Mouse (Mus musculus): ENCODE results near the gene Slc4a8.

DNA sequence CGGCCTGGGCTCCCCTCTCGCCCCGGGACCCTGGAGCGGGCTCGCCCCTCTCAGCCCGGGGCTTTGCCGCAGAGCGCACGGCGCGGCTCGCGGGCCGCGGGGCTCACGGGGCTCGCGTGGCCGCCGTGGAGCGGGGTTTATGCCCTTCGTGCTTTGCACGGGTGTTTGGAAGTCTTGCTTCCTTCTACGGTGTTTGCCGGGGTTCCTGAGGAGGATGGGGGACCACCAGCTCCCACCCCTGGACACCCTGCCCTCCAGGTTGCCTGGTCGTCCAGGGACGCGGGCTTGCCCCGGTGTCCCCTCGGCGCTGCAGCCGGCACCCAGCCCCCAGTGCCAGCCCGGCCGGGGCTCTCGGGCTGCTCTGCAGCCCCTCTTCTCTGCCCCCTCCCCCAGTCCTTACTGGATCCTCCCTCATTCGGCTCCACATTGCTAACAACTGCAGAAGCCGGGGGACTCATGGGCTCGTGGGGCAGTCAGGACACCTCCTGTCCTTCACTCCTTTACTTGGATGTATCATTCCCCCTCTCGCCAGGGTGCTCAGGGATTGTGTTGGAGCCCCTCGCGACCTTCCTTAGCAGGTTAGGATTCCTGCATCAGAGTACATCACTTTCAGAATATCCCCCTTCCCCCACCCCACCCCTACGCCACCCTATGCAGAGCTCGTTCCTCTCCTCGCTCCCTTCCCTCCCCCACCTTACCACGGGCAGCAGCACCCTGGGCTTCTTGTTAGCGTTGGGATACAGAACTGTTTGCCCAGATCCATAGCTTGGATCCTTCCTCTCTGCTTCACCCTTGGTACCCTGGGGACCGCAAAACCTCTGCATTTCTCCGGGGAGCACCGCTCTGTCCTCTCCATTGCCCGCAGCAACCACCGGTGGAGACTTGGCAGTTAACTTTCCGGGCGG, 109.8 kb downstream of the Slc4a8 start:
- TF ChIP-seq CTCF (IDR thresholded peaks at IDR 0.05; ENCODE audit: low read depth) (no peak), EP300 (IDR thresholded peaks at IDR 0.05; ENCODE audit: low read depth) (no peak)

Measured in liver, postnatal 0 days (tissue).